Mouse (Mus musculus) liver, embryonic 13.5 days (tissue): ENCODE data around the gene Tenm2. TPM values are rescaled to one million over a fixed set of nuclear protein-coding genes. Genes with fewer than 3 reads are reported as not detected.

ENCODE experiments used
- ATAC-seq: fragments of 200-750 bp; cut with Nextera tagmentation; 2 replicates; pipeline ENCODE4 v1.8.0; 2017; ENCODE audit warnings: low read depth, mild to moderate bottlenecking, moderate number of reproducible peaks, moderate library complexity
- DNase-seq: peaks from one replicate; pipeline ENCODE4 v3.0.0; 2022
- H3K27ac ChIP-seq: fragments of 300-500 bp; sonication (generic); 2 replicates; pipeline ENCODE4 v1.5.1; 2015; ENCODE audit warnings: moderate library complexity, mild to moderate bottlenecking, inconsistent platforms
- H3K27me3 ChIP-seq: fragments of 300-500 bp; sonication (generic); 2 replicates; pipeline ENCODE4 v1.6.1; 2015; ENCODE audit warnings: mild to moderate bottlenecking, inconsistent platforms
- H3K36me3 ChIP-seq: fragments of 300-500 bp; sonication (generic); 2 replicates; pipeline ENCODE4 v1.6.1; 2015; ENCODE audit warnings: mild to moderate bottlenecking, inconsistent platforms
- H3K4me1 ChIP-seq: fragments of 300-500 bp; sonication (generic); replicated peaks from 2 replicates; pipeline ENCODE4 v1.6.1; 2015; ENCODE audit warnings: inconsistent platforms
- H3K4me2 ChIP-seq: fragments of 300-500 bp; sonication (generic); 2 replicates; pipeline ENCODE4 v1.6.1; 2015; ENCODE audit warnings: inconsistent platforms, mild to moderate bottlenecking, moderate library complexity
- H3K4me3 ChIP-seq: fragments of 300-500 bp; sonication (generic); replicated peaks from 2 replicates; pipeline ENCODE4 v1.5.1; 2015; ENCODE audit warnings: mild to moderate bottlenecking, inconsistent platforms
- H3K9ac ChIP-seq: fragments of 300-500 bp; sonication (generic); 2 replicates; pipeline ENCODE4 v1.6.1; 2015; ENCODE audit warnings: mild to moderate bottlenecking, inconsistent platforms
- H3K9me3 ChIP-seq: fragments of 300-500 bp; sonication (generic); replicated peaks from 2 replicates; pipeline ENCODE4 v1.6.1; 2016; ENCODE audit warnings: inconsistent platforms
- WGBS: fragments of 180-500 bp; shearing (Covaris S2); methylation state at CpG from one replicate; pipeline ENCODE4 v1.1.7; 2015; ENCODE audit not compliant: insufficient replicate concordance; 5-methylcytosine and 5-hydroxymethylcytosine counted together
- polyA plus RNA-seq: library from polyadenylated mRNA; unstranded; fragments of >200 nt; fragmentation: Nextera tagmentation; extraction: Ambion mirVana; gene quantifications from 2 replicates; pipeline ENCODE4 v1.2.1, GENCODE M21; 2015

Tenm2 gene
- polyA plus RNA-seq, 1 experiment from 2014 or later, result 0.06 TPM

- Histone ChIP-seq H3K4me1 (peaks cover 7% of the 10 kb centered on the region; the same call in 1 of the 2 replicates), H3K4me3 (no peak overlapping the region), H3K27ac (0 out of 2 replicates have a peak overlapping the region, but pooled peaks have one; percentile 3), H3K9ac (no peak overlapping the region), H3K9me3 (no peaks in the 10 kb centered on the region), H3K36me3 (no peaks in the 10 kb centered on the region), H3K4me2 (no peak overlapping the region), H3K27me3 (peaks cover 34% of the 10 kb centered on the region)
- 52% methylated on average over 6 of the region's 6 CpGs for WGBS
- DNase-seq (no peak), ATAC-seq (no peak)
Observed at GRCm38 (mm10) chr11:35974632-35975450, 1260.9 kb downstream of the Tenm2 start.

GRCm38 (mm10) chr11:35973135-35973534 lies 1262.6 kb downstream of the Tenm2 start:
- no peak for ATAC-seq

GRCm38 (mm10) chr11:35972270-35972931 lies 1263.4 kb downstream of the Tenm2 start:
- no peak for ATAC-seq
- no peak overlapping the region for H3K27ac ChIP-seq
- no peak for DNase-seq
- H3K4me3 ChIP-seq, result no peak overlapping the region
- no peaks in the 10 kb centered on the region for H3K9me3 ChIP-seq
- no peak overlapping the region for H3K9ac ChIP-seq
- H3K4me2 ChIP-seq, result no peak overlapping the region
- H3K36me3 ChIP-seq, result no peaks in the 10 kb centered on the region
- 20% methylated on average over 6 of the region's 6 CpGs for WGBS
- no peaks in the 10 kb centered on the region; the same call in 1 of the 2 replicates for H3K4me1 ChIP-seq
- H3K27me3 ChIP-seq, result peaks cover 11% of the 10 kb centered on the region; the same call in 1 of the 2 replicates

More at GRCm38 (mm10) chr11:35973135-35973534, 1262.6 kb downstream of the Tenm2 start:
- DNase-seq, result no peak
- no peak overlapping the region for H3K9ac ChIP-seq
- peaks cover 17% of the 10 kb centered on the region; the same call in 1 of the 2 replicates for H3K27me3 ChIP-seq
- no peak overlapping the region for H3K4me3 ChIP-seq
- H3K4me2 ChIP-seq, result no peak overlapping the region
- H3K27ac ChIP-seq, result no peak overlapping the region
- WGBS, result 37% methylated on average over 7 of the region's 7 CpGs
- H3K4me1 ChIP-seq, result peaks cover 2% of the 10 kb centered on the region; the same call in 1 of the 2 replicates
- no peaks in the 10 kb centered on the region for H3K36me3 ChIP-seq
- no peaks in the 10 kb centered on the region for H3K9me3 ChIP-seq

- Histone ChIP-seq H3K4me1 (no peaks in the 10 kb centered on the region), H3K4me2 (no peak overlapping the region), H3K4me3 (no peak overlapping the region), H3K27ac (no peak overlapping the region), H3K36me3 (no peaks in the 10 kb centered on the region), H3K9me3 (no peaks in the 10 kb centered on the region), H3K27me3 (no peaks in the 10 kb centered on the region), H3K9ac (no peak overlapping the region)
- 70% methylated on average over 19 of the region's 19 CpGs for WGBS
- DNase-seq, result no peak
- ATAC-seq, result no peak
Observed at GRCm38 (mm10) chr11:35970806-35971705, 1264.7 kb downstream of the Tenm2 start.

- H3K4me3 ChIP-seq, result no peak overlapping the region
- no peak overlapping the region for H3K4me2 ChIP-seq
- no peak for ATAC-seq
- H3K27ac ChIP-seq, result no peak overlapping the region
- no peak for DNase-seq
- 80% methylated on average over 10 of the region's 10 CpGs for WGBS
- H3K4me1 ChIP-seq, result peaks cover 8% of the 10 kb centered on the region; the same call in 1 of the 2 replicates
- no peak overlapping the region for H3K9ac ChIP-seq
- H3K27me3 ChIP-seq, result no peaks in the 10 kb centered on the region
- no peaks in the 10 kb centered on the region for H3K36me3 ChIP-seq
- no peaks in the 10 kb centered on the region for H3K9me3 ChIP-seq
Observed at GRCm38 (mm10) chr11:35968291-35968690, 1267.5 kb downstream of the Tenm2 start.

GRCm38 (mm10) chr11:35963981-35964549 lies 1271.7 kb downstream of the Tenm2 start:
- DNase-seq, result no peak
- Histone ChIP-seq H3K27me3 (no peaks in the 10 kb centered on the region), H3K27ac (no peak overlapping the region), H3K4me2 (no peak overlapping the region), H3K4me1 (peaks cover 11% of the 10 kb centered on the region), H3K36me3 (no peaks in the 10 kb centered on the region), H3K4me3 (no peak overlapping the region), H3K9ac (no peak overlapping the region), H3K9me3 (no peaks in the 10 kb centered on the region)
- peak; percentile 20; the same call in 1 of the 2 replicates for ATAC-seq
- WGBS, result 66% methylated on average over 9 of the region's 9 CpGs

GRCm38 (mm10) chr11:35963554-35963953 lies 1272.2 kb downstream of the Tenm2 start:
- H3K27ac ChIP-seq, result no peak overlapping the region
- DNase-seq, result no peak

GRCm38 (mm10) chr11:35962431-35962830 lies 1273.3 kb downstream of the Tenm2 start:
- no peaks in the 10 kb centered on the region for H3K9me3 ChIP-seq
- no peak for DNase-seq

More at GRCm38 (mm10) chr11:35963554-35963953, 1272.2 kb downstream of the Tenm2 start:
- ATAC-seq, result peak; percentile 47; the same call in 1 of the 2 replicates
- WGBS, result 29% methylated on average over 2 of the region's 2 CpGs
- H3K4me2 ChIP-seq, result no peak overlapping the region
- no peak overlapping the region for H3K9ac ChIP-seq
- H3K4me3 ChIP-seq, result no peak overlapping the region
- no peaks in the 10 kb centered on the region for H3K36me3 ChIP-seq
- no peaks in the 10 kb centered on the region for H3K27me3 ChIP-seq
- H3K4me1 ChIP-seq, result peaks cover 11% of the 10 kb centered on the region
- no peaks in the 10 kb centered on the region for H3K9me3 ChIP-seq

GRCm38 (mm10) chr11:35959270-35959669 lies 1276.5 kb downstream of the Tenm2 start:
- no peak overlapping the region for H3K4me3 ChIP-seq
- no peak overlapping the region for H3K4me2 ChIP-seq
- DNase-seq, result no peak
- no peaks in the 10 kb centered on the region for H3K36me3 ChIP-seq
- H3K4me1 ChIP-seq, result peaks cover 11% of the 10 kb centered on the region
- no peak overlapping the region for H3K27ac ChIP-seq
- WGBS, result 68% methylated on average over 3 of the region's 3 CpGs
- no peaks in the 10 kb centered on the region for H3K9me3 ChIP-seq
- H3K27me3 ChIP-seq, result no peaks in the 10 kb centered on the region
- no peak for ATAC-seq
- H3K9ac ChIP-seq, result no peak overlapping the region

More at GRCm38 (mm10) chr11:35962431-35962830, 1273.3 kb downstream of the Tenm2 start:
- no peak overlapping the region for H3K4me2 ChIP-seq
- peaks cover 11% of the 10 kb centered on the region for H3K4me1 ChIP-seq
- WGBS, result 63% methylated on average over 2 of the region's 2 CpGs
- no peaks in the 10 kb centered on the region for H3K36me3 ChIP-seq
- ATAC-seq, result no peak
- H3K4me3 ChIP-seq, result no peak overlapping the region
- H3K27ac ChIP-seq, result no peak overlapping the region
- H3K27me3 ChIP-seq, result no peaks in the 10 kb centered on the region
- no peak overlapping the region for H3K9ac ChIP-seq
